In genomic region chr16:17232794-17233701, GRCm38 (mm10) we compare ENCODE assay signal across 8 mouse cellular contexts. TPM values are rescaled to one million over a fixed set of nuclear protein-coding genes. Genes with fewer than 3 reads are reported as not detected.
DNase-seq lines count a peak whose midpoint lies in the region; ATAC-seq and TF ChIP-seq lines count a peak whose summit lies in the region.

TSS of gene Hic2 (plus strand) at chr16:17233572.

- H3K36me3 ChIP-seq in embryonic facial prominence, embryonic 15.5 days, result no peaks in the 10 kb centered on the region
- H3K36me3 ChIP-seq in limb, embryonic 13.5 days, result no peaks in the 10 kb centered on the region
- no peaks in the 10 kb centered on the region for H3K36me3 ChIP-seq in midbrain, embryonic 15.5 days (replicated peaks)

- no peak for TF ChIP-seq CTCF in bone marrow, adult 2 months (IDR thresholded peaks at IDR 0.05; ENCODE audit: control insufficient read depth, insufficient read depth, low read length)

- peak within 1 kb of the TSS; percentile 62 for H3K4me3 ChIP-seq in bone marrow, adult 2 months (replicated peaks; ENCODE audit: control insufficient read depth, low read depth, low read length)
- peak within 1 kb of the TSS; percentile 78 for H3K4me3 ChIP-seq in embryonic facial prominence, embryonic 15.5 days (replicated peaks)
- H3K4me3 ChIP-seq in limb, embryonic 13.5 days, result peak within 1 kb of the TSS; percentile 87
- peak within 1 kb of the TSS; percentile 93 for H3K4me3 ChIP-seq in midbrain, embryonic 15.5 days

- H3K9ac ChIP-seq in embryonic facial prominence, embryonic 15.5 days, result peak within 1 kb of the TSS; percentile 68
- peak within 1 kb of the TSS; percentile 93 for H3K9ac ChIP-seq in limb, embryonic 13.5 days
- H3K9ac ChIP-seq in midbrain, embryonic 15.5 days, result peak within 1 kb of the TSS; percentile 98

- no peaks in the 10 kb centered on the region for H3K27me3 ChIP-seq in embryonic facial prominence, embryonic 15.5 days
- H3K27me3 ChIP-seq in limb, embryonic 13.5 days, result no peaks in the 10 kb centered on the region
- H3K27me3 ChIP-seq in midbrain, embryonic 15.5 days (replicated peaks), result no peaks in the 10 kb centered on the region

- peak; percentile 94 for DNase-seq in A20 (ENCODE audit: low read depth, low spot score)
- DNase-seq in heart, adult 9 months (ENCODE audit: low spot score in 2 of 2), result peak; percentile 96
- peak; percentile 97 for DNase-seq in kidney, adult 9 months
- peak; percentile 87 to 92 for DNase-seq in spleen, adult 18-20 months

- TF ChIP-seq POLR2A in bone marrow, adult 2 months (IDR thresholded peaks at IDR 0.05; ENCODE audit: borderline replicate concordance, control insufficient read depth, low read depth, low read length), result peak; percentile 59; the same call in 1 of the 2 replicates

- H3K4me1 ChIP-seq in bone marrow, adult 2 months (ENCODE audit: control insufficient read depth, insufficient read depth, low read length), result no peaks in the 10 kb centered on the region; the same call in 1 of the 2 replicates
- H3K4me1 ChIP-seq in embryonic facial prominence, embryonic 15.5 days, result peaks cover 30% of the 10 kb centered on the region
- peaks cover 40% of the 10 kb centered on the region for H3K4me1 ChIP-seq in limb, embryonic 13.5 days
- peaks cover 40% of the 10 kb centered on the region for H3K4me1 ChIP-seq in midbrain, embryonic 15.5 days

- H3K9me3 ChIP-seq in embryonic facial prominence, embryonic 15.5 days (replicated peaks), result no peaks in the 10 kb centered on the region
- peaks cover 7% of the 10 kb centered on the region; the same call in 1 of the 2 replicates for H3K9me3 ChIP-seq in limb, embryonic 13.5 days
- H3K9me3 ChIP-seq in midbrain, embryonic 15.5 days, result no peaks in the 10 kb centered on the region

- H3K4me2 ChIP-seq in embryonic facial prominence, embryonic 15.5 days (replicated peaks), result peak within 1 kb of the TSS; percentile 93
- peak within 1 kb of the TSS; percentile 95 for H3K4me2 ChIP-seq in limb, embryonic 13.5 days (replicated peaks)
- peak within 1 kb of the TSS; percentile 83 for H3K4me2 ChIP-seq in midbrain, embryonic 15.5 days

- peak within 1 kb of the TSS; percentile 60; the same call in 1 of the 2 replicates for H3K27ac ChIP-seq in bone marrow, adult 2 months (ENCODE audit: control insufficient read depth, insufficient read depth, low read depth, low read length, poor library complexity)
- peak within 1 kb of the TSS; percentile 88 for H3K27ac ChIP-seq in embryonic facial prominence, embryonic 15.5 days (replicated peaks)
- H3K27ac ChIP-seq in limb, embryonic 13.5 days, result peak within 1 kb of the TSS; percentile 86
- peak within 1 kb of the TSS; percentile 98 for H3K27ac ChIP-seq in midbrain, embryonic 15.5 days

- 6% methylated on average over 59 of the region's 59 CpGs for WGBS in bone marrow, adult 2 months
- WGBS in embryonic facial prominence, embryonic 15.5 days, result 2% methylated on average over 59 of the region's 59 CpGs
- WGBS in limb, embryonic 13.5 days, result 1% methylated on average over 55 of the region's 59 CpGs
- 2% methylated on average over 46 of the region's 59 CpGs for WGBS in midbrain, embryonic 15.5 days

- peak; percentile 97 for ATAC-seq in embryonic facial prominence, embryonic 15.5 days (ENCODE audit: insufficient number of reproducible peaks, low FRiP score, low TSS enrichment, low read depth)
- ATAC-seq in limb, embryonic 13.5 days (ENCODE audit: low FRiP score, low read depth), result peak; percentile 98
- ATAC-seq in midbrain, embryonic 15.5 days (replicated peaks), result peak; percentile 95

RNA-seq across cellular contexts. Expression of gene Hic2, which starts in this region (rescaled TPM):
- 1.2 and 3.5 TPM in 2 replicates for polyA plus RNA-seq in bone marrow, adult 2 months (2011; ENCODE audit: insufficient read depth, insufficient read length, low replicate concordance, missing spikeins)
- 4.8 and 5.6 TPM in 2 replicates for polyA plus RNA-seq in embryonic facial prominence, embryonic 15.5 days (2015; fragmentation: Nextera tagmentation; extraction: Ambion mirVana)
- 9.1 and 9.3 TPM in 2 replicates for polyA plus RNA-seq in limb, embryonic 13.5 days (2015; fragmentation: Nextera tagmentation; extraction: Ambion mirVana)
- 11.1 and 11.6 TPM in 2 replicates for polyA plus RNA-seq in midbrain, embryonic 15.5 days (2015; fragmentation: Nextera tagmentation; extraction: Ambion mirVana)

Comparison
In these comparisons a context has a peak if more than half of its experiments do, and no peak if none do; other contexts are left out.
1. Peak in every context shown above with its lines: DNase-seq, ATAC-seq, H3K4me3 ChIP-seq and H3K27ac ChIP-seq.